Mouse (Mus musculus) ES-Bruce4 (cell line): Measurements from ENCODE around the gene Tssk6. TPM values are rescaled to one million over a fixed set of nuclear protein-coding genes. Genes with fewer than 3 reads are reported as not detected.

ENCODE experiments used
- H3K27ac ChIP-seq: 2 replicates; pipeline ENCODE4 v1.5.1; 2012; ENCODE audit warnings: low read length, inconsistent platforms; ENCODE audit not compliant: insufficient read depth
- H3K27me3 ChIP-seq: 2 replicates; pipeline ENCODE4 v1.6.1; 2012; ENCODE audit warnings: mild to moderate bottlenecking, low read length, inconsistent platforms; ENCODE audit not compliant: control insufficient read depth, poor library complexity, insufficient read depth, severe bottlenecking
- H3K36me3 ChIP-seq: 2 replicates; pipeline ENCODE4 v1.6.1; 2012; ENCODE audit warnings: inconsistent platforms, mild to moderate bottlenecking, low read length, moderate library complexity; ENCODE audit not compliant: control insufficient read depth, poor library complexity, insufficient read depth, severe bottlenecking
- H3K4me1 ChIP-seq: one replicate; pipeline ENCODE4 v1.8.1; 2011; ENCODE audit warnings: low read length; ENCODE audit not compliant: control insufficient read depth, insufficient read depth
- H3K4me3 ChIP-seq: 2 replicates; pipeline ENCODE4 v1.5.1; 2011; ENCODE audit warnings: low read depth, mild to moderate bottlenecking, low read length
- H3K9ac ChIP-seq: 2 replicates; pipeline ENCODE4 v1.6.1; 2012; ENCODE audit warnings: low read depth, mild to moderate bottlenecking, inconsistent platforms; ENCODE audit not compliant: poor library complexity, severe bottlenecking
- H3K9me3 ChIP-seq: replicated peaks from 2 replicates; pipeline ENCODE4 v1.6.1; 2012; ENCODE audit warnings: mild to moderate bottlenecking, low read length, inconsistent platforms; ENCODE audit not compliant: control insufficient read depth, poor library complexity, insufficient read depth, severe bottlenecking
- CTCF ChIP-seq: IDR thresholded peaks from one replicate; pipeline ENCODE4 v1.8.1; 2011; ENCODE audit warnings: low read depth, low read length
- EP300 ChIP-seq: IDR thresholded peaks from 2 replicates; pipeline ENCODE4 v1.6.1; 2011; ENCODE audit warnings: low read depth, low read length; ENCODE audit not compliant: insufficient read depth
- POLR2A ChIP-seq: IDR thresholded peaks from one replicate; pipeline ENCODE4 v1.8.1; 2011; ENCODE audit warnings: low read length; ENCODE audit not compliant: insufficient read depth
- polyA plus RNA-seq: library from polyadenylated mRNA; stranded (reverse); fragments of >200 nt; gene quantifications from 2 replicates; pipeline ENCODE4 v1.2.4, GENCODE M21; 2011; ENCODE audit warnings: low read depth; ENCODE audit not compliant: missing spikeins, insufficient read depth, insufficient read length

Gene Tssk6
- polyA plus RNA-seq, 1 experiment = not detected

- H3K9ac ChIP-seq = no peak overlapping the region
- no peaks in the 10 kb centered on the region for H3K9me3 ChIP-seq
- TF ChIP-seq EP300 (no peak), POLR2A (no peak), CTCF (no peak)
- H3K4me3 ChIP-seq = no peak overlapping the region
- H3K4me1 ChIP-seq = no peaks in the 10 kb centered on the region
- no peak overlapping the region for H3K27ac ChIP-seq
- H3K27me3 ChIP-seq = peaks cover 13% of the 10 kb centered on the region
- H3K36me3 ChIP-seq = no peaks in the 10 kb centered on the region
Observed at GRCm38 (mm10) chr8:69876967-69877366, 25.0 kb upstream of the Tssk6 start.

GRCm38 (mm10) chr8:69877396-69877795, 24.6 kb upstream of the Tssk6 start:
- Histone ChIP-seq H3K4me3 (no peak overlapping the region), H3K36me3 (no peaks in the 10 kb centered on the region), H3K9me3 (no peaks in the 10 kb centered on the region), H3K27me3 (peaks cover 15% of the 10 kb centered on the region), H3K9ac (no peak overlapping the region), H3K27ac (no peak overlapping the region), H3K4me1 (no peaks in the 10 kb centered on the region)
- TF ChIP-seq POLR2A (no peak), EP300 (no peak), CTCF (no peak)

DNA sequence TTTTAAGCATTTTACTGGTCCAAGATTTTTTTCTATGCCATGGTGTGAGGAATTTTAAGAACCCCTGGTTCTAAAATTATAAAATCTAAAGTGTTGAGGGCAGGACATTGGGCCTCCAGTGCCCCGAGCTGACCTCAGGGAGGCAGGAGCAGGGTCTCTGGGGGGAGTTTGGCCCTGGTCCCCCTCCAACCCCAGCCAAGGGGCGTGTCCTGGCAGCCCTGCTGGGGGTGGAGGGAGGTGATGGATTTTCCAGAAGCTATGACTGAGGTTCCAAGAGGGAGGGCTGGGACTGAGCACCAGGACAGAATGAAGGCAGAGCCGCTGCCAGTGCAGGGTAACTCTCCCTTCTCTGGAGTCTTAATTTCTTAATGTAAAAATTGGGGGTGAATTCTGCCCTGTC, 24.0 kb upstream of the Tssk6 start:
- Histone ChIP-seq H3K9me3 (no peaks in the 10 kb centered on the region), H3K27ac (no peak overlapping the region), H3K4me3 (no peak overlapping the region), H3K27me3 (peaks cover 15% of the 10 kb centered on the region), H3K4me1 (no peaks in the 10 kb centered on the region), H3K9ac (no peak overlapping the region), H3K36me3 (no peaks in the 10 kb centered on the region)
- TF ChIP-seq CTCF (no peak), POLR2A (no peak), EP300 (no peak)

DNA sequence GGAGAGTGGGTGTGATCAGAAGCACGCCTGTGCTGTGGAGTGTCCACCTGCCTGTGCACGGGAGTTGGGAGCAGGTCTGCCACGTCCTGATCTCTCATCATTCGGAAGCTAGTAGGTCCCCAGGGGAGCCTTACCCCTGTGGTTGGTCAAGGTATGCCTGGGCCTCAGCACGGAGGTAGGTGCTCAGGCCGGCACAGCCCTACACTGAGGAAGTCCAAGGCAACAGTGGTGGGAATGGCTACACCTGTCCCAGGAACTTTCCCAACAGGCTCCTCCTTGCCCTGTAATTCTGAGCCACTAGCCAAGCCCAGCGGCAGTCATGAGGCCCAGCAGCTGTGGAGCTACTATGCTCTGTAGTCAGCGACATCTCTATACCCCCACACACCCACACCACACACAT, 22.3 kb upstream of the Tssk6 start:
- no peaks in the 10 kb centered on the region for H3K36me3 ChIP-seq
- TF ChIP-seq EP300 (no peak), CTCF (no peak), POLR2A (no peak)
- no peak overlapping the region for H3K9ac ChIP-seq
- peaks cover 15% of the 10 kb centered on the region for H3K27me3 ChIP-seq
- no peaks in the 10 kb centered on the region for H3K4me1 ChIP-seq
- no peak overlapping the region for H3K27ac ChIP-seq
- H3K9me3 ChIP-seq = no peaks in the 10 kb centered on the region
- no peak overlapping the region for H3K4me3 ChIP-seq

- H3K27me3 ChIP-seq = peaks cover 15% of the 10 kb centered on the region
- TF ChIP-seq CTCF (no peak), EP300 (no peak), POLR2A (no peak)
- peak overlapping the region; percentile 54 for H3K4me3 ChIP-seq
- no peaks in the 10 kb centered on the region for H3K4me1 ChIP-seq
- H3K27ac ChIP-seq = no peak overlapping the region
- H3K36me3 ChIP-seq = no peaks in the 10 kb centered on the region
- H3K9ac ChIP-seq = peak overlapping the region; percentile 39
- H3K9me3 ChIP-seq = no peaks in the 10 kb centered on the region
Observed at GRCm38 (mm10) chr8:69880841-69881240, 21.1 kb upstream of the Tssk6 start.

DNA sequence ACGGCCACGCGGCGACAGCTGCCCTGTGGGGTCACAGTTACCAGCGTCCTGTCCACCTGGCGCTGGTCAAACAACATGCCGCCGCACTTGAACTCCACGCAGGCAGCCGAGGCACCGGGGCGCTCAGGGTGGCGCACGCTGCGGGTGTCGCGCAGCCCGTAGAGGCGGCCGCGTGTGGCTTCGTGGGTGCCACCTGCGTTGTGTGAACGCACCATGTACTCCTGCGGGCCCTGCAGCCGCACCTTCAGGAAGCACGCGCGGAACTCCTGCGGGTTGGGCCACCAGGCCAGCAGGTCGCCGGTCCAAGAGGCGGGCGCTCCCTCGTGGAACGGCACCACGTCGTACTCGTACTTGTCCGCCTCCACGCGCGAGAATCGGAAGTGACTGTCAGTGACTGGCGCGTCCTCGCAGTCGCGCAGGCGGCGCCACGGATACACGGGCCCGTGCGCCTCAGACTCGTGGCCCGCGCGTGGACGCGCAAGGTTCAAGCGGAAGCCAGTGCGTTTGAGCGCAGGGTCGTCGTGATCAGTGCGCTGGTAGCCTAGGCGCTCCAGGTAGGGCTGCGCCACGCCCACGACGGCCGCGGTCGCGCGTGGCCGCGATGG, 20.6 kb upstream of the Tssk6 start:
- Histone ChIP-seq H3K36me3 (no peaks in the 10 kb centered on the region), H3K4me3 (peak overlapping the region; percentile 54), H3K27me3 (peaks cover 15% of the 10 kb centered on the region), H3K9ac (peak overlapping the region; percentile 39), H3K9me3 (no peaks in the 10 kb centered on the region), H3K27ac (no peak overlapping the region), H3K4me1 (no peaks in the 10 kb centered on the region)
- TF ChIP-seq EP300 (no peak), CTCF (no peak)
